Mouse (Mus musculus) CH12.LX (cell line): ENCODE data around the gene Fosb. TPM values are rescaled to one million over a fixed set of nuclear protein-coding genes. Genes with fewer than 3 reads are reported as not detected.

Source experiments
- DNase-seq: peaks from one replicate; pipeline ENCODE4 v3.0.0-alpha.2; 2013; ENCODE audit errors: extremely low read depth
- H3K27ac ChIP-seq: 2 replicates; pipeline ENCODE4 v1.5.1; 2012; ENCODE audit warnings: low read depth, mild to moderate bottlenecking, control low read depth, moderate library complexity; ENCODE audit not compliant: insufficient read depth
- H3K27me3 ChIP-seq: replicated peaks from 2 replicates; pipeline ENCODE3; 2012; ENCODE audit warnings: inconsistent platforms
- H3K36me3 ChIP-seq, 2 experiments: replicated peaks in 1 of 2; 2 replicates each; pipeline versions ENCODE3 to v1.6.1; 2012; ENCODE audit warnings: inconsistent platforms in 1 of 2, low read length in 1 of 2, mild to moderate bottlenecking in 1 of 2, mixed read lengths in 1 of 2, moderate library complexity in 1 of 2; ENCODE audit not compliant: control insufficient read depth in 1 of 2, insufficient read depth in 1 of 2
- H3K4me1 ChIP-seq, 2 experiments: 2 replicates each; pipeline ENCODE4 v1.6.1; 2012; ENCODE audit warnings: inconsistent platforms in 1 of 2, moderate library complexity in 1 of 2; ENCODE audit not compliant: insufficient read depth in 2 of 2, control insufficient read depth in 1 of 2
- H3K4me2 ChIP-seq: 2 replicates; pipeline ENCODE4 v1.6.1; 2012; ENCODE audit warnings: low read depth, mild to moderate bottlenecking, control low read depth; ENCODE audit not compliant: poor library complexity, insufficient read depth, severe bottlenecking
- H3K4me3 ChIP-seq, 3 experiments: fragments of 150-350 bp in 1 of 3; sonication (generic) in 1 of 3; replicated peaks in 1 of 3; 2 replicates each; pipeline versions ENCODE3 to v1.5.1; 2011 to 2012; ENCODE audit warnings: low read depth in 2 of 3, low read length in 2 of 3, mild to moderate bottlenecking in 2 of 3, moderate library complexity in 2 of 3, control low read depth in 1 of 3, improper control_type of control experiment in 1 of 3, inconsistent platforms in 1 of 3, mixed read lengths in 1 of 3; ENCODE audit not compliant: poor library complexity in 1 of 3
- H3K79me2 ChIP-seq: replicated peaks from 2 replicates; pipeline ENCODE4 v1.6.1; 2012; ENCODE audit warnings: mild to moderate bottlenecking, moderate library complexity; ENCODE audit not compliant: control insufficient read depth, poor library complexity, insufficient read depth, severe bottlenecking; ENCODE audit errors: extremely low read depth
- H3K9ac ChIP-seq: 2 replicates; pipeline ENCODE4 v1.6.1; 2012; ENCODE audit warnings: low read depth, mild to moderate bottlenecking, control low read depth, moderate library complexity; ENCODE audit not compliant: insufficient read depth
- H3K9me3 ChIP-seq: replicated peaks from 2 replicates; pipeline ENCODE3; 2012; ENCODE audit warnings: low read length, inconsistent platforms, mixed read lengths
- CHD1 ChIP-seq: IDR thresholded peaks from 2 replicates; pipeline ENCODE4 v1.6.1; 2012; ENCODE audit warnings: low read depth, low read length, improper control_type of control experiment, inconsistent platforms
- CHD2 ChIP-seq: IDR thresholded peaks from 2 replicates; pipeline ENCODE4 v1.6.1; 2011; ENCODE audit warnings: low read length, improper control_type of control experiment
- E2F4 ChIP-seq: IDR thresholded peaks from 2 replicates; pipeline ENCODE4 v1.6.1; 2011; ENCODE audit warnings: low read depth, low read length, improper control_type of control experiment; ENCODE audit not compliant: insufficient replicate concordance
- ELF1 ChIP-seq: IDR thresholded peaks from 2 replicates; pipeline ENCODE4 v1.6.1; 2014; ENCODE audit warnings: low read depth, mild to moderate bottlenecking, inconsistent platforms, low read length, improper control_type of control experiment
- EP300 ChIP-seq: IDR thresholded peaks from 2 replicates; pipeline ENCODE4 v1.6.1; 2011; ENCODE audit warnings: low read length, improper control_type of control experiment
- ETS1 ChIP-seq: conservative IDR thresholded peaks from 2 replicates; pipeline ENCODE4 v1.6.1; 2012; ENCODE audit warnings: low read depth, mild to moderate bottlenecking, inconsistent platforms, low read length, improper control_type of control experiment, moderate library complexity
- IRF4 ChIP-seq: IDR thresholded peaks from 2 replicates; pipeline ENCODE4 v1.6.1; 2014; ENCODE audit warnings: low read depth, mild to moderate bottlenecking, inconsistent platforms, low read length, improper control_type of control experiment
- JUN ChIP-seq: IDR thresholded peaks from 2 replicates; pipeline ENCODE4 v1.6.1; 2011; ENCODE audit warnings: low read depth, mild to moderate bottlenecking, low read length, improper control_type of control experiment, moderate library complexity; ENCODE audit not compliant: insufficient read depth
- JUND ChIP-seq: conservative IDR thresholded peaks from 2 replicates; pipeline ENCODE4 v1.6.1; 2011; ENCODE audit warnings: low read depth, low read length, improper control_type of control experiment
- MAFK ChIP-seq: IDR thresholded peaks from 2 replicates; pipeline ENCODE4 v1.6.1; 2011; ENCODE audit warnings: low read length, improper control_type of control experiment; ENCODE audit not compliant: insufficient replicate concordance
- MAX ChIP-seq: IDR thresholded peaks from 2 replicates; pipeline ENCODE4 v1.6.1; 2011; ENCODE audit warnings: low read length, improper control_type of control experiment
- MAZ ChIP-seq: IDR thresholded peaks from 2 replicates; pipeline ENCODE4 v1.6.1; 2012; ENCODE audit warnings: low read depth, mild to moderate bottlenecking, inconsistent platforms, low read length, improper control_type of control experiment, moderate library complexity
- MXI1 ChIP-seq: IDR thresholded peaks from 2 replicates; pipeline ENCODE4 v1.6.1; 2011; ENCODE audit warnings: mild to moderate bottlenecking, low read depth, low read length, improper control_type of control experiment
- MYC ChIP-seq: IDR thresholded peaks from 2 replicates; pipeline ENCODE4 v1.6.1; 2011; ENCODE audit warnings: low read depth, mild to moderate bottlenecking, improper control_type of control experiment, low read length
- PAX5 ChIP-seq: IDR thresholded peaks from 2 replicates; pipeline ENCODE4 v1.6.1; 2012; ENCODE audit warnings: low read length, inconsistent platforms, mixed read lengths
- RAD21 ChIP-seq: IDR thresholded peaks from 2 replicates; pipeline ENCODE4 v1.6.1; 2011; ENCODE audit warnings: low read depth, mild to moderate bottlenecking, low read length, improper control_type of control experiment, moderate library complexity
- RCOR1 ChIP-seq: conservative IDR thresholded peaks from 2 replicates; pipeline ENCODE4 v1.6.1; 2012; ENCODE audit warnings: low read depth, mild to moderate bottlenecking, inconsistent platforms, low read length, improper control_type of control experiment
- UBTF ChIP-seq: IDR thresholded peaks from 2 replicates; pipeline ENCODE4 v1.6.1; 2012; ENCODE audit warnings: low read depth, mild to moderate bottlenecking, inconsistent platforms, low read length, improper control_type of control experiment, moderate library complexity
- USF2 ChIP-seq: conservative IDR thresholded peaks from 2 replicates; pipeline ENCODE4 v1.6.1; 2011; ENCODE audit warnings: low read depth, low read length, improper control_type of control experiment
- ZC3H11A ChIP-seq: IDR thresholded peaks from 2 replicates; pipeline ENCODE4 v1.6.1; 2012; ENCODE audit warnings: low read depth, mild to moderate bottlenecking, inconsistent platforms, low read length, improper control_type of control experiment
- ZKSCAN1 ChIP-seq: IDR thresholded peaks from 2 replicates; pipeline ENCODE4 v1.6.1; 2012; ENCODE audit warnings: low read depth, inconsistent platforms, low read length, improper control_type of control experiment, borderline replicate concordance
- ZMIZ1 ChIP-seq: IDR thresholded peaks from 2 replicates; pipeline ENCODE4 v1.6.1; 2012; ENCODE audit warnings: low read depth, mild to moderate bottlenecking, inconsistent platforms, low read length, improper control_type of control experiment
- ZNF384 ChIP-seq: IDR thresholded peaks from 2 replicates; pipeline ENCODE4 v1.6.1; 2012; ENCODE audit warnings: low read depth, low read length, improper control_type of control experiment, inconsistent platforms
- dilution Hi-C: fragments of 300-500 bp; cut with MboI; formaldehyde crosslinking; loops from 2 replicates; pipeline ENCODE4 v1.14.3; 2020; ENCODE audit warnings: low sequenced_read_pairs; ENCODE audit not compliant: extremely low pct_unique_long_range_greater_than_20kb, extremely low pct_ligation_motif_present
- in situ Hi-C: fragments of 300-500 bp; cut with MboI; formaldehyde crosslinking; loops from 3 replicates; pipeline ENCODE4 v1.14.3; 2019; ENCODE audit warnings: low sequenced_read_pairs, low pct_ligation_motif_present, low pct_unique_long_range_greater_than_20kb, mixed read lengths
- polyA plus RNA-seq: library from polyadenylated mRNA; unstranded; fragments of >175 nt; gene quantifications from 2 replicates; pipeline ENCODE4 v1.2.1, GENCODE M21; 2012; ENCODE audit warnings: low read depth; ENCODE audit not compliant: insufficient read length
- total RNA-seq, 2 experiments: library from RNA; depleted of rRNA; stranded (reverse); fragments of 300-350 nt in 1 of 2; fragments of >200 nt in 1 of 2; gene quantifications; 2 replicates each; pipeline ENCODE4 v1.2.3; 2012 to 2014

The Fosb gene
- total and polyA plus RNA-seq, 3 experiments = 0.08 to 0.56 TPM; not detected in 1

GRCm38 (mm10) chr7:19337122-19337521, 27.3 kb upstream of the Fosb start:
- in situ Hi-C loops = no loop called here
- H3K36me3 ChIP-seq = peaks cover 0 to 3% of the 10 kb centered on the region in 2 experiments
- no peak for DNase-seq
- peaks cover 22% of the 10 kb centered on the region for H3K27me3 ChIP-seq
- H3K4me2 ChIP-seq = no peak overlapping the region
- H3K79me2 ChIP-seq = no peaks in the 10 kb centered on the region
- TF ChIP-seq ETS1 (no peak), IRF4 (no peak), EP300 (no peak), JUN (no peak), MAX (no peak), ZNF384 (no peak), E2F4 (no peak)
- H3K4me1 ChIP-seq = peaks cover 17 to 32% of the 10 kb centered on the region in 2 experiments
- H3K4me3 ChIP-seq = no peak overlapping the region
- no peaks in the 10 kb centered on the region for H3K9me3 ChIP-seq
- no peak overlapping the region for H3K9ac ChIP-seq
- no peak overlapping the region for H3K27ac ChIP-seq
- dilution Hi-C loops = no loop called here

DNA sequence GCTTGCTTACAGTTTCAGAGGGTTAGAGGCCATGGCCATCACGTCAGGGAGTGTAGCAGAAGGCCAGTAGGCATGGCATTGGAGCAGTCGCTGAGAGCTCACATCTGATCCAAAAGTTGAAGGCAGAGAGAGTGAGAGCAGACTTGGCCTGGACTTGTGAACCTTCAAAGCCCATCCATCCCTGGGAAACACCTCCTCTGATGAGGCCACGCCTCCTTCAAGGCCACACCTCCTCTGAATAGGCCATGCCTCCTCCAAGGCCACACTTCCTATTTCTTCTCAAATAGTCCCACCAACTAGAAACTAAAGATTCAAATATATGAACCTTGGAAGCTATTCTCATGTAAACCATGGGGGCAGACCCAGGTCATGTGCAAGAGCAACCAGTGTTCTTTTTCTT, 25.7 kb upstream of the Fosb start:
- dilution Hi-C loops = no loop called here

DNA sequence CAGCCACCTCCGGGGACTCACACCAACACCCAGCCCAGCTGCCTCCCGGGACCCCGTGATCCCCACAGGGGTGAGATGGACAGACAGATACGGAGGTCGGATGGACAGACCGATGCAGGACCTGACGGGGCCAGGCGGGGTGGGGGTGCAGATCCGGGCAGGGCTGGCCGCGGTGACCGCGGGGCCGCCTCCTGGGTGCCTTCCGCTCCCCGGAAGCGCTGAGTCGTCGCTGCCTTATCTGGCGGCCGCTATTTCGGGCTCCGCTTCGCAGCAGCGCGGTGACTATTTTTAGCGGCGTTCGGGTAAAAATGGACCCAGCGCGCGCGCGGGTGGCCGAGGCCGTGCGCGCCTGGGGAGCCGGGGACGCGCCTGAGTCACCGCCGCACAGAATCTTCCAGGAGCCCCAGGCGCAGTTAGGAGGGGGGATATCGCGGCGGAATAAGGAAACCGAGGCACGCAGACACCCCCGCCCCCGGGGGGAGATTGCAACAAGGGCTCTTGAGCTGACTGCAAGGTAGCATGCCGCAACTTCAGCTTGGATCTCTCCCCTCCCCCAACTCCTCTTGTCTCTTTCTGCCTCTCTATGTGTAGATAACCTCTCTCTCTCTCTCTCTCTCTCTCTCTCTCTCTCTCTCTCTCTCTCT, 23.0 kb upstream of the Fosb start:
- Histone ChIP-seq H3K27ac (no peak overlapping the region), H3K36me3 (peaks cover 0 to 3% of the 10 kb centered on the region in 2 experiments), H3K4me2 (peak overlapping the region; percentile 75), H3K4me1 (peaks cover 17 to 36% of the 10 kb centered on the region in 2 experiments), H3K27me3 (peaks cover 34% of the 10 kb centered on the region), H3K79me2 (no peaks in the 10 kb centered on the region), H3K4me3 (peak overlapping the region; percentile 58 to 69 (median 59)), H3K9ac (peak overlapping the region; percentile 33), H3K9me3 (peaks cover 12% of the 10 kb centered on the region)
- dilution Hi-C loops (no loop called here), in situ Hi-C loops (no loop called here)
- DNase-seq = peak; percentile 70
- no peak for TF ChIP-seq USF2
- TF ChIP-seq MAX = no peak; the same call in 1 of the 2 replicates
- TF ChIP-seq CHD2 = no peak
- peak; percentile 83 for TF ChIP-seq ELF1
- 0 out of 2 replicates have a peak, but pooled peaks have one; percentile 24 for TF ChIP-seq UBTF
- TF ChIP-seq PAX5 = no peak
- TF ChIP-seq MAFK = 0 out of 2 replicates have a peak, but pooled peaks have one; percentile 34
- TF ChIP-seq IRF4 = peak; percentile 63; the same call in 1 of the 2 replicates
- no peak for TF ChIP-seq ZNF384
- no peak for TF ChIP-seq JUN
- peak; percentile 44; the same call in 1 of the 2 replicates for TF ChIP-seq EP300
- no peak for TF ChIP-seq CHD1
- TF ChIP-seq ZC3H11A = no peak
- TF ChIP-seq ZMIZ1 = no peak
- TF ChIP-seq RAD21 = no peak
- TF ChIP-seq MAZ = peak; percentile 65; the same call in 1 of the 2 replicates
- no peak for TF ChIP-seq MYC
- no peak for TF ChIP-seq ZKSCAN1
- no peak for TF ChIP-seq RCOR1
- peak; percentile 47; the same call in 1 of the 2 replicates for TF ChIP-seq MXI1
- peak; percentile 84 for TF ChIP-seq ETS1

More for the DNA sequence above, 25.7 kb upstream of the Fosb start:
- Histone ChIP-seq H3K36me3 (peaks cover 0 to 3% of the 10 kb centered on the region in 2 experiments), H3K27me3 (peaks cover 14% of the 10 kb centered on the region), H3K79me2 (no peaks in the 10 kb centered on the region), H3K4me3 (no peak overlapping the region), H3K27ac (no peak overlapping the region), H3K9ac (no peak overlapping the region), H3K4me1 (peaks cover 17 to 36% of the 10 kb centered on the region in 2 experiments), H3K4me2 (no peak overlapping the region), H3K9me3 (no peaks in the 10 kb centered on the region)
- in situ Hi-C loops = no loop called here
- peak; percentile 81 for DNase-seq
- TF ChIP-seq JUND = no peak
- peak; percentile 60 for TF ChIP-seq ELF1
- no peak for TF ChIP-seq MAZ
